Mouse (Mus musculus) cerebellum, adult 11 months (tissue): ENCODE results near the gene Gm15093.
"Not testable (repeated sequence)": the region's sequence is repeated elsewhere in the genome, so short reads cannot be mapped to it uniquely, and the experiment has no call there.

Source experiments
- DNase-seq: peaks from one replicate; pipeline ENCODE4 v3.0.0; 2022

The Gm15093 gene

GRCm38 (mm10) chrX:149272077-149272476 lies at the start of gene Gm15093:
Gene Gm15093, plus strand, starts transcription at chrX:149272377.
- DNase-seq: not testable (repeated sequence)
